Mouse (Mus musculus): ENCODE results near the gene Zfp90. TPM values are rescaled to one million over a fixed set of nuclear protein-coding genes. Genes with fewer than 3 reads are reported as not detected.

Gene Zfp90
- polyA plus RNA-seq (2012; rRNA removed): 4.1 and 4.7 TPM in 2 replicates

DNA sequence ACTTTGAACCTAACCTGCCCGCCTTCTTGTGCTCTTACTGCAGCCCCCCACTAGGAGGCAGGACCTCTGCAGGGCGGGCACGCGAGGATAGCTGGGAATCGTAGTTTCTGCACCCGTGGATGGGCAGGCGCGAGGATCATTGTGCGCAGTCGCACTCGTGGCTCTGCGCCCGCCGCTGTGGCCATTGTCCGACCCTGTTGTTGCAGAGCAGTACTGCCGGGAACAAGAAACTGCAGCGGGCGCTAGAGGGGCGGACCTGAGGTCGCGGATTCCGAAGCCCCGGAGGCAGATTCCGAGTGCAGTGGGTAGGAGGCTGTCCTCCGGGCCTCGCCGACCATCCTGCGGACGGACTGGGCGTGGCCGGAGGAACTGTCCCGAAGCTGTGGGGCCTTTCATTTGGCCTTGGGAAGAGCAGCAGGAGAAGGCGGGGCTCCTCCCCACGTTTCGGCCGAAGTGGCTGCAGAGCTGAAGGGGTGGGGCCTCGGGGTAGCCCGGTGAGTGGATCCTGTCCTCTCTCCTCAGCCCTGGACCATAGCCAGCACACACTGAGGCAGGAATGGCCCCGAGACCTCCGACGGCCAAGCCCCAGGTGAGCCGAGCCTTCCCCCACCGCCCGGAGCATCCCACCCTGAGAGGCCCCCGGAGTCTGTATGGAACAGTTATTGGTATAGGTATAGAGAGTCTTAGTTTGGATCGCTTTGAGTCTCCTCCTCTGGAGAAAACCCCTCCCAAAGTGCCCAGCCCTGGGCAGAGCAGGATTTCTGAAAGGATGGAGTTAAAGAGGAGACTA is at the start of gene Zfp90:
Gene Zfp90, plus strand, starts transcription at position 146 of the 790 bp plus-strand sequence.
- peak within 1 kb of the TSS; percentile 98 for H3K4me3 ChIP-seq (ENCODE audit: control insufficient read depth, insufficient read depth, low read length)
- peaks cover 8% of the 10 kb centered on the region; the same call in 1 of the 2 replicates for H3K36me3 ChIP-seq (ENCODE audit: control insufficient read depth, insufficient read depth, low read length)
- no peak within 1 kb of the TSS for H3K27ac ChIP-seq (ENCODE audit: control insufficient read depth, insufficient read depth, low read length)
- TF ChIP-seq POLR2A (IDR thresholded peaks at IDR 0.05; ENCODE audit: control insufficient read depth, extremely low read depth, insufficient read depth, low read length, poor library complexity) (peak; percentile 31; the same call in 1 of the 2 replicates), CTCF (IDR thresholded peaks at IDR 0.05; ENCODE audit: borderline replicate concordance, control insufficient read depth, extremely low read depth, insufficient read depth, low read length, poor library complexity) (peak; percentile 89)
- H3K27me3 ChIP-seq (ENCODE audit: control insufficient read depth, insufficient read depth, low read length): no peaks in the 10 kb centered on the region
- H3K4me1 ChIP-seq (replicated peaks; ENCODE audit: control insufficient read depth, insufficient read depth, low read length): peaks cover 5% of the 10 kb centered on the region; the same call in 1 of the 2 replicates
- peak; percentile 90 for DNase-seq
- under 1% methylated on average over 46 of the region's 46 CpGs for WGBS

DNA sequence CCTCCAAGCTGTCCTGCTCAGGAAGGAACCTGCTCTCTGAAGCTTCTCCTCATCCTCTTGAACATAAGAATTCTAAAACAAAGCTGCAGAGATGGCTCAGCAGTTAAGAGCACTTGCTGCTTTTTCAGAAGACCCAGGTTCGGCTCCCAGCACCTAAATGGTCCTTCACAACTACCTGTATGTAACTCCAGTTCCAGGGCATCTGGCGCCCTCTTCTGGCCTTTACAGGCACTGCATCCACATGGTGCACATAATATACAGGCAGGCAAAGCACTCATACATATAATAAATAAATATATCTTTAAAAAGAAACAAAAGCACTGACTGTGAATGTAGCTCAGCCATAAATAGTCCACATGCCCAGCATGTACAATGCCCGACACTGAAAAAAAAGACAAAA is 46.6 kb upstream of the Zfp90 start:
- no peak for TF ChIP-seq POLR2A (IDR thresholded peaks at IDR 0.05; ENCODE audit: control insufficient read depth, extremely low read depth, insufficient read depth, low read length, poor library complexity)
- TF ChIP-seq CTCF (IDR thresholded peaks at IDR 0.05; ENCODE audit: borderline replicate concordance, control insufficient read depth, extremely low read depth, insufficient read depth, low read length, poor library complexity): no peak
- DNase-seq: no peak
- Histone ChIP-seq H3K27ac (ENCODE audit: control insufficient read depth, insufficient read depth, low read length) (no peak overlapping the region), H3K27me3 (ENCODE audit: control insufficient read depth, insufficient read depth, low read length) (no peaks in the 10 kb centered on the region), H3K36me3 (ENCODE audit: control insufficient read depth, insufficient read depth, low read length) (no peaks in the 10 kb centered on the region), H3K4me1 (replicated peaks; ENCODE audit: control insufficient read depth, insufficient read depth, low read length) (no peaks in the 10 kb centered on the region), H3K4me3 (ENCODE audit: control insufficient read depth, insufficient read depth, low read length) (no peak overlapping the region)
- WGBS: 73% methylated on average over 3 of the region's 3 CpGs

DNA sequence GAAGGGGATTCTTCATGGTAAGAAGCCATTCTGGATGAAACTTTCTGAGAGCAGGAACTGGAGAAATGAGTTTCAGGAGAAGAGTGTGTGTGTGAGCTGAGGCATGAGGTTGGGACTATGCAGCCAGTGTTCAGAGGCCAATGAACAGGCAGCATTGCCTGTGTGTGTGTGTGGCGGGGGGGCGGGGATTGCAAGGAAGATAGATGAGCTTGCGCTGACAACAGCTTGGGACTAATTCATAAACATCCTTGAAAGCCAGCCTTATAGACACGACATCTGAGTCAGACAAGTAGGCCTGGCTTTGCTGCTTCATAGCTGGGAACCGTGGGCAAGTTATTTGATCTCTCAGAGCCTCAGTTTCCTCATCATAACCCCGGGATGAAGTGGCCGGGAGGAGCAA is 46.1 kb upstream of the Zfp90 start:
- no peaks in the 10 kb centered on the region for H3K27me3 ChIP-seq (ENCODE audit: control insufficient read depth, insufficient read depth, low read length)
- 90% methylated on average over 7 of the region's 7 CpGs for WGBS
- DNase-seq: no peak
- H3K36me3 ChIP-seq (ENCODE audit: control insufficient read depth, insufficient read depth, low read length): no peaks in the 10 kb centered on the region
- H3K27ac ChIP-seq (ENCODE audit: control insufficient read depth, insufficient read depth, low read length): no peak overlapping the region
- H3K4me1 ChIP-seq (replicated peaks; ENCODE audit: control insufficient read depth, insufficient read depth, low read length): no peaks in the 10 kb centered on the region
- TF ChIP-seq CTCF (IDR thresholded peaks at IDR 0.05; ENCODE audit: borderline replicate concordance, control insufficient read depth, extremely low read depth, insufficient read depth, low read length, poor library complexity) (no peak), POLR2A (IDR thresholded peaks at IDR 0.05; ENCODE audit: control insufficient read depth, extremely low read depth, insufficient read depth, low read length, poor library complexity) (no peak)
- H3K4me3 ChIP-seq (ENCODE audit: control insufficient read depth, insufficient read depth, low read length): no peak overlapping the region

DNA sequence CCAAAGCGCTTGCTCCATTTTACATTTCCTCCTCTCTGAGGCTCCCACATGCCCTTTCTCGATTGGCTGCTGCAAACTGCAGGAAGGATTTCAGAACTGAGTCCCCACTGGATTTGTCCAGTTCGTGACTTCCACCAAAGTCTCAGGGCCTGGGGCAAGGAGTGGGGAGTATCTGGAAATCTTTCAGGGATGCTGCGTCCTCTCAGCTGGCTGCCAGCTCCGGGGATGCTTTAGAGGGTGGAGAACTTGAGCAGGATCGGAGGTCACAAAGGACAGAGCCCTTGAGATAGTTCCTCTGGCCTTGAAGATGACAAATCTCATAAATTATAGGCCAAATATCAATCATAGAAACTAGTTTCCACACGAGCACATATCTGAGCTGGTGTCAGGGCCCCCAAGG is 39.2 kb upstream of the Zfp90 start:
- TF ChIP-seq CTCF (IDR thresholded peaks at IDR 0.05; ENCODE audit: borderline replicate concordance, control insufficient read depth, extremely low read depth, insufficient read depth, low read length, poor library complexity): no peak
- no peak for TF ChIP-seq POLR2A (IDR thresholded peaks at IDR 0.05; ENCODE audit: control insufficient read depth, extremely low read depth, insufficient read depth, low read length, poor library complexity)
- Histone ChIP-seq H3K27ac (ENCODE audit: control insufficient read depth, insufficient read depth, low read length) (no peak overlapping the region), H3K27me3 (ENCODE audit: control insufficient read depth, insufficient read depth, low read length) (no peaks in the 10 kb centered on the region), H3K36me3 (ENCODE audit: control insufficient read depth, insufficient read depth, low read length) (no peaks in the 10 kb centered on the region), H3K4me3 (ENCODE audit: control insufficient read depth, insufficient read depth, low read length) (no peak overlapping the region), H3K4me1 (replicated peaks; ENCODE audit: control insufficient read depth, insufficient read depth, low read length) (no peaks in the 10 kb centered on the region)
- DNase-seq: no peak
- WGBS: 87% methylated on average over 7 of the region's 7 CpGs

DNA sequence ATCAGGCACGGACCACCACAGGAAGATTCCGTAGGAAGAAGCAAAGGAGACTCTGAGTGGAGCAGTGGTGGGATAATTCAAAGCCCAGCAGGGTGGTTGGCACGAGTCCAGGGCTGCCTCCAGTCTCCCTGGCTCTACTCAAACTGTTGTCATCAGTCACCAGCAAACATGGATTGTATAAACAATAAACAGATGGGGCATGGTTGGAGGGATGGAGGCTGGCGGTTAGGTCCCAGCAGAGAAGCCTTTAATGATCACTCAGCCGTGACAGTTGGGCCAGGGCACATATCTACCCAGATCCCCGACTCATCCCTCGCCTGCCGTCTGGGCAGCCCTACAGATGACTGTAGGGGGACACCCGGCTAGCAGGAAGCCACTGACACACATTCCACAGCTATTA is 38.3 kb upstream of the Zfp90 start:
- 74% methylated on average over 9 of the region's 9 CpGs for WGBS
- Histone ChIP-seq H3K27me3 (ENCODE audit: control insufficient read depth, insufficient read depth, low read length) (no peaks in the 10 kb centered on the region), H3K4me1 (replicated peaks; ENCODE audit: control insufficient read depth, insufficient read depth, low read length) (no peaks in the 10 kb centered on the region), H3K4me3 (ENCODE audit: control insufficient read depth, insufficient read depth, low read length) (no peak overlapping the region), H3K27ac (ENCODE audit: control insufficient read depth, insufficient read depth, low read length) (no peak overlapping the region), H3K36me3 (ENCODE audit: control insufficient read depth, insufficient read depth, low read length) (no peaks in the 10 kb centered on the region)
- TF ChIP-seq POLR2A (IDR thresholded peaks at IDR 0.05; ENCODE audit: control insufficient read depth, extremely low read depth, insufficient read depth, low read length, poor library complexity) (no peak), CTCF (IDR thresholded peaks at IDR 0.05; ENCODE audit: borderline replicate concordance, control insufficient read depth, extremely low read depth, insufficient read depth, low read length, poor library complexity) (no peak)
- no peak for DNase-seq

DNA sequence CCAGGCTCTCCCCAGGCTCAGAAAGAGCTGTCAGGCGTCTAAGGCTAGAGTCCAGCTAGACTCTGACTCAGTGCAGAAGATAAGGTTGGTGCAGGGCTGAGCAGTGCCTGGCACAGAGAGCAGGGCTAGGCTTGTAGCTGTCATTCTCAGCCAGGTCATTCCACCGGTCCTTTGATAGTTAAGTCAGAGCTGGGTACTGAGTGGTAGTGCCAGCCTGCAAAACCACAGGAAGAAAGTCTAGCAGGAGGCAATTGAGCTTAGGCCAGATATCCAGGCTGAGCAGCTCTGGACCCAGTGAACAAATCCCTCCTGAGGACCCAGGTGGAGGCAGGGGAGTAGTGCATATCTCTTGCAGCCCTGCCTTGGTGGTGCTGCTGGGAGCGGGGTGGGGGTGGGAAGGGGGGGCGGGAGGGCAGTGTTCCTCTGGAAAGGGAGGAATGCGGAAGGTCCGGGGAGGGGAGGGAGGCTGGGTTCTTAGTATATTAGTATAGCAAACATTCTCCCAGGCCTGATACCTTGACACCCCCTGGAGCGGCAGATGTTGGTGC is 36.6 kb upstream of the Zfp90 start:
- no peak overlapping the region for H3K4me3 ChIP-seq (ENCODE audit: control insufficient read depth, insufficient read depth, low read length)
- no peaks in the 10 kb centered on the region for H3K36me3 ChIP-seq (ENCODE audit: control insufficient read depth, insufficient read depth, low read length)
- H3K4me1 ChIP-seq (replicated peaks; ENCODE audit: control insufficient read depth, insufficient read depth, low read length): no peaks in the 10 kb centered on the region
- DNase-seq: no peak
- no peaks in the 10 kb centered on the region for H3K27me3 ChIP-seq (ENCODE audit: control insufficient read depth, insufficient read depth, low read length)
- WGBS: 83% methylated on average over 7 of the region's 7 CpGs
- TF ChIP-seq POLR2A (IDR thresholded peaks at IDR 0.05; ENCODE audit: control insufficient read depth, extremely low read depth, insufficient read depth, low read length, poor library complexity) (no peak), CTCF (IDR thresholded peaks at IDR 0.05; ENCODE audit: borderline replicate concordance, control insufficient read depth, extremely low read depth, insufficient read depth, low read length, poor library complexity) (no peak)
- H3K27ac ChIP-seq (ENCODE audit: control insufficient read depth, insufficient read depth, low read length): no peak overlapping the region
